Mouse (Mus musculus) kidney, embryonic 16.5 days (tissue): ENCODE measurements around the gene Dpp8. TPM values are rescaled to one million over a fixed set of nuclear protein-coding genes. Genes with fewer than 3 reads are reported as not detected.
"Not testable (repeated sequence)": the region's sequence is repeated elsewhere in the genome, so short reads cannot be mapped to it uniquely, and the experiment has no call there.

Experiments
- ATAC-seq: fragments of 200-750 bp; cut with Nextera tagmentation; 2 replicates; pipeline ENCODE4 v1.8.0; 2017; ENCODE audit warnings: moderate TSS enrichment; ENCODE audit not compliant: low FRiP score, low TSS enrichment
- H3K27ac ChIP-seq: fragments of 300-500 bp; sonication (generic); 2 replicates; pipeline ENCODE4 v1.5.1; 2014; ENCODE audit warnings: low read length
- H3K27me3 ChIP-seq: fragments of 300-500 bp; sonication (generic); 2 replicates; pipeline ENCODE4 v1.6.1; 2014; ENCODE audit warnings: low read length, control low read depth, mixed read lengths; ENCODE audit not compliant: insufficient read depth
- H3K36me3 ChIP-seq: fragments of 300-500 bp; sonication (generic); 2 replicates; pipeline ENCODE4 v1.6.1; 2014; ENCODE audit warnings: low read length, control low read depth, mixed read lengths; ENCODE audit not compliant: insufficient read depth
- H3K4me1 ChIP-seq: fragments of 300-500 bp; sonication (generic); 2 replicates; pipeline ENCODE4 v1.6.1; 2014; ENCODE audit warnings: low read length, control low read depth, mixed read lengths; ENCODE audit not compliant: insufficient read depth
- H3K4me2 ChIP-seq: fragments of 300-500 bp; sonication (generic); replicated peaks from 2 replicates; pipeline ENCODE4 v1.6.1; 2014; ENCODE audit warnings: low read depth, low read length
- H3K4me3 ChIP-seq: fragments of 300-500 bp; sonication (generic); 2 replicates; pipeline ENCODE4 v1.5.1; 2014; ENCODE audit warnings: mild to moderate bottlenecking, low read length
- H3K9ac ChIP-seq: fragments of 300-500 bp; sonication (generic); replicated peaks from 2 replicates; pipeline ENCODE4 v1.6.1; 2014; ENCODE audit warnings: low read length
- H3K9me3 ChIP-seq: fragments of 300-500 bp; sonication (generic); 2 replicates; pipeline ENCODE4 v1.6.1; 2016; ENCODE audit warnings: low read length, control low read depth
- WGBS: fragments of 180-500 bp; shearing (Covaris S2); extraction: QIAGEN DNeasy Blood & Tissue Kit; methylation state at CpG from one replicate; pipeline ENCODE4 v1.1.7; 2014; 5-methylcytosine and 5-hydroxymethylcytosine counted together
- polyA plus RNA-seq: library from polyadenylated mRNA; unstranded; fragments of >200 nt; fragmentation: Nextera tagmentation; extraction: Ambion mirVana; gene quantifications from 2 replicates; pipeline ENCODE4 v1.2.1, GENCODE M21; 2015

The Dpp8 gene
- polyA plus RNA-seq, 1 experiment from 2014 or later: 37.7 TPM

GRCm38 (mm10) chr9:65077536-65077935 is 45.3 kb downstream of the Dpp8 start:
- Histone ChIP-seq H3K4me1 (no peaks in the 10 kb centered on the region), H3K27me3 (no peaks in the 10 kb centered on the region), H3K9ac (no peak overlapping the region), H3K27ac (no peak overlapping the region), H3K4me2 (no peak overlapping the region), H3K36me3 (peaks cover 52% of the 10 kb centered on the region), H3K4me3 (no peak overlapping the region), H3K9me3 (no peaks in the 10 kb centered on the region)
- no peak for ATAC-seq
- 76% methylated on average over 5 of the region's 5 CpGs for WGBS

DNA sequence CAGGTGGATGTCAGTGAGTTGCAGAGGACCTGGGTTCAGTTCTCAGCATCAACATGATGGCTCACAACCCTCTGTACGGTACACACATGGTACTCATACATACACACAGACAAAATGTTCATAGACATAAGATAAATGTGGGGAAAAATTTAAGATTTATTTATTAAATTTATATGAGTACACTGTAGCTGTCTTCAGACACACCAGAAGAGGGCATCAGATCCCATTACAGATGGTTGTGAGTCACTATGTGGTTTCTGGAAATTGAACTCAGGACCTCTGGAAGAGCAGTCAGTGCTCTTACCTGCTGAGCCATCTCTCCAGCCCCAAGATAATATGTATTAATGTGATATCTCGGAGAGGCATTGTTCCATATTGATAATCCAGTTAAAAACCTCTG is 47.9 kb downstream of the Dpp8 start:
- peaks cover 54% of the 10 kb centered on the region for H3K36me3 ChIP-seq
- not testable (repeated sequence) for H3K9ac ChIP-seq, H3K27me3 ChIP-seq, H3K4me2 ChIP-seq, H3K4me3 ChIP-seq, ATAC-seq, H3K27ac ChIP-seq, H3K9me3 ChIP-seq, H3K4me1 ChIP-seq
- WGBS: 95% methylated on average over 2 of the region's 2 CpGs

- no peak overlapping the region for H3K4me2 ChIP-seq
- H3K9ac ChIP-seq: no peak overlapping the region
- no peak overlapping the region for H3K27ac ChIP-seq
- H3K4me3 ChIP-seq: no peak overlapping the region
- no peaks in the 10 kb centered on the region for H3K9me3 ChIP-seq
- no peak for ATAC-seq
- no peaks in the 10 kb centered on the region for H3K4me1 ChIP-seq
- 92% methylated on average over 18 of the region's 18 CpGs for WGBS
- H3K27me3 ChIP-seq: no peaks in the 10 kb centered on the region
- H3K36me3 ChIP-seq: peaks cover 41% of the 10 kb centered on the region
These were observed 51.0 kb downstream of the Dpp8 start for GRCm38 (mm10) chr9:65083075-65083765.

- H3K27me3 ChIP-seq: no peaks in the 10 kb centered on the region
- H3K9me3 ChIP-seq: no peaks in the 10 kb centered on the region
- no peak overlapping the region for H3K4me3 ChIP-seq
- H3K27ac ChIP-seq: no peak overlapping the region
- no peak for ATAC-seq
- 40% methylated on average over 7 of the region's 7 CpGs for WGBS
- peaks cover 30% of the 10 kb centered on the region for H3K36me3 ChIP-seq
- no peaks in the 10 kb centered on the region for H3K4me1 ChIP-seq
- H3K4me2 ChIP-seq: no peak overlapping the region
- H3K9ac ChIP-seq: no peak overlapping the region
These were observed 52.1 kb downstream of the Dpp8 start for GRCm38 (mm10) chr9:65084198-65084807.

DNA sequence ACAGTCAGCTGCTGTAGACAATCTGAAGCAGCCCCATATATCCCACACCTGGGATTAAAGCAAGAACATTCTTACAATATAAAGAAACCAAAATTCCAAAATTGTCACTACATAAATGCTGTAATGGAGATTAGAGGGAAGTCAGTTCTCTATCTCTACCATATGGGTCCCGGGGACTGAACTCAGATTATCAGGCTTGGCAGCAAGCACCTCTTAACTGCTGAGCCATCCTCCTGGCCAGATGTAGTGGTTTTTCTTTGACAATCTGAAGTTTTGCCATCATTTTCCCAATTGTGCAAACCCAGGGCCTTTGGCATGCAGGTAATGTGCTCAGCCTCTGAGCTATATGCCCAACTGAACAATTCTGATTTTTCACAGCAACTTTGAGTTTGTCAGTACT is 53.1 kb downstream of the Dpp8 start:
- no peak overlapping the region for H3K4me2 ChIP-seq
- H3K9me3 ChIP-seq: no peaks in the 10 kb centered on the region
- WGBS: 96% methylated on average over 1 of the region's 1 CpGs
- no peak overlapping the region for H3K4me3 ChIP-seq
- H3K9ac ChIP-seq: no peak overlapping the region
- H3K27ac ChIP-seq: no peak overlapping the region
- peaks cover 27% of the 10 kb centered on the region for H3K36me3 ChIP-seq
- no peaks in the 10 kb centered on the region for H3K4me1 ChIP-seq
- no peak for ATAC-seq
- no peaks in the 10 kb centered on the region for H3K27me3 ChIP-seq

- WGBS: 39% methylated on average over 1 of the region's 1 CpGs
- Histone ChIP-seq H3K4me1 (no peaks in the 10 kb centered on the region), H3K27me3 (no peaks in the 10 kb centered on the region), H3K4me3 (no peak overlapping the region), H3K36me3 (peaks cover 17% of the 10 kb centered on the region), H3K4me2 (no peak overlapping the region), H3K27ac (no peak overlapping the region), H3K9me3 (no peaks in the 10 kb centered on the region), H3K9ac (no peak overlapping the region)
- ATAC-seq: no peak
These were observed 54.6 kb downstream of the Dpp8 start for GRCm38 (mm10) chr9:65086801-65087200.

DNA sequence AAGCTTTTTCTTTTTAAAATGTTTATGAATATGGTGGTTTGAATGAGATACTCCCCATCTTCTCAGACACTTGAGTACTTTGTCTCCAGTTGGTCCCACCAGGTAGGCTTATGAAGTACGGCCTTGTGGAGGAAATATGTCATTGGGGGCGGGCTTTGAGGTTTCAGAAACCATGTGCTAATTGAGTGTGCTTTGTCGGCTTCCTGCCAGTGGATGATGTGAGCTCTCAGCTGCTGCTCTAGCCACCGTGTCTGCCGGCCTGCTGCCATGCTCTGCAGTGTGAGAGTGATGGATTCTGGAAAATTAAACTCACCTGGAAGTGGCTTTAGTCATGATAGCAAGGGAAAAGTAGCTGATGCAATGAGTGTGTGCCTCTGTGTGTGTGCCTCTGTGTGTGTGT is 55.3 kb downstream of the Dpp8 start:
- no peak overlapping the region for H3K4me2 ChIP-seq
- H3K36me3 ChIP-seq: 0 out of 2 replicates have a peak, but pooled peaks cover 11% of the 10 kb centered on the region
- no peak for ATAC-seq
- H3K9me3 ChIP-seq: no peaks in the 10 kb centered on the region
- H3K27ac ChIP-seq: no peak overlapping the region
- H3K4me3 ChIP-seq: no peak overlapping the region
- no peak overlapping the region for H3K9ac ChIP-seq
- no peaks in the 10 kb centered on the region for H3K27me3 ChIP-seq
- 42% methylated on average over 5 of the region's 5 CpGs for WGBS
- H3K4me1 ChIP-seq: no peaks in the 10 kb centered on the region

- Histone ChIP-seq H3K27ac (no peak overlapping the region), H3K4me1 (0 out of 2 replicates have a peak, but pooled peaks cover 2% of the 10 kb centered on the region), H3K9ac (no peak overlapping the region), H3K36me3 (no peaks in the 10 kb centered on the region), H3K4me2 (no peak overlapping the region), H3K27me3 (no peaks in the 10 kb centered on the region), H3K4me3 (no peak overlapping the region), H3K9me3 (no peaks in the 10 kb centered on the region)
- ATAC-seq: peak; percentile 75; the same call in 1 of the 2 replicates
- 50% methylated on average over 6 of the region's 6 CpGs for WGBS
These were observed 62.0 kb downstream of the Dpp8 start for GRCm38 (mm10) chr9:65094237-65094636.

DNA sequence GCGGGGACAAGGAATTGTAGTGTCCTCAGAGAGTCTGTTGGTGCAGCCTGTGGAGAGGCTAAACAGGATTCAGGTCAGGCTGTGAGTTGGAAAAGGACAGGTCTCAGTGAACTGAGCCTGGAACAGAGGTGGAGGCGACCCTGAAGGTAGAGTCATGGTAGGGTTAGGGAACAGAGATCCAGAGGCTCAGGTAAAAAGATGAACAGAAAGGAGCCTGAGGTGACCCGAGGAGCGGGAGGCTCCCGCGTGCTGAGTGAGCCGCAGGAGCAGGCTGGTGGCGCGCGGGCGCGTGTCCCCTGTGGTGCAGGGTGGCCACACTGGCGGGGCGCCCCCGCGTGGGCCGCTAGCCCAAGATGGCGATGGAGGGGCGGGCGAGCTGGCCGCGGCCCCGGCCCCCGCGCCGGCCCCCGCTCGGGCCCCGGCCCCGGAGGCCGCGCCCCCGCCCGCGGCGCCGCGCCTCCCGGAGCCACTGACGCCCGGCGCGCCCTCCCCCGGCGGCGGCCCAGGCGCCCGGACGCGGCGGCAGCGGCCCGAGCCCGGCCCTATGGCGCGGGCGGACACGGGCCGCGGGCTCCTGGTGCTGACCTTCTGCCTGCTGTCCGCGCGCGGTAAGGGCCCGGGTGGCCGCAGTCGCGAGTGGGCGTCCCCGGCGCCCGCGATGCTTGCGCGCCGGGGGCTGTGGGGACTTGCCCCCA is 68.9 kb downstream of the Dpp8 start, which contains the start of gene Igdcc4:
TSS of gene Igdcc4 (plus strand) at position 496 of the 695 bp plus-strand sequence.
- WGBS: 4% methylated on average over 21 of the region's 76 CpGs
- ATAC-seq: no peak
- H3K36me3 ChIP-seq: no peaks in the 10 kb centered on the region
- H3K4me1 ChIP-seq: 0 out of 2 replicates have a peak, but pooled peaks cover 4% of the 10 kb centered on the region
- H3K27me3 ChIP-seq: no peaks in the 10 kb centered on the region; the same call in 1 of the 2 replicates
- peak within 1 kb of the TSS; percentile 78 for H3K4me3 ChIP-seq
- H3K9ac ChIP-seq: peak within 1 kb of the TSS; percentile 75
- peak within 1 kb of the TSS; percentile 100 for H3K4me2 ChIP-seq
- H3K9me3 ChIP-seq: peaks cover 5% of the 10 kb centered on the region; the same call in 1 of the 2 replicates
- H3K27ac ChIP-seq: peak within 1 kb of the TSS; percentile 58; the same call in 1 of the 2 replicates
